Mouse (Mus musculus): ENCODE measurements around the gene Vav3. TPM values are rescaled to one million over a fixed set of nuclear protein-coding genes. Genes with fewer than 3 reads are reported as not detected.

Gene Vav3
- polyA plus RNA-seq, 1 experiment from 2014 or later, result 8.7 TPM

- 73% methylated on average over 1 of the region's 1 CpGs for WGBS
- Histone ChIP-seq H3K27ac (no peak overlapping the region), H3K9ac (no peak overlapping the region), H3K4me1 (0 out of 2 replicates have a peak, but pooled peaks cover 5% of the 10 kb centered on the region), H3K4me3 (no peak overlapping the region), H3K27me3 (no peaks in the 10 kb centered on the region), H3K4me2 (replicated peaks) (no peak overlapping the region), H3K36me3 (no peaks in the 10 kb centered on the region), H3K9me3 (no peaks in the 10 kb centered on the region)
- no peak for ATAC-seq (ENCODE audit: insufficient number of reproducible peaks, insufficient read depth, low FRiP score, low TSS enrichment)
Measured at GRCm38 (mm10) chr3:109454633-109455032, 114.2 kb downstream of the Vav3 start.

- Histone ChIP-seq H3K27me3 (no peaks in the 10 kb centered on the region), H3K4me3 (no peak overlapping the region), H3K27ac (no peak overlapping the region), H3K9me3 (no peaks in the 10 kb centered on the region), H3K4me1 (0 out of 2 replicates have a peak, but pooled peaks cover 3% of the 10 kb centered on the region), H3K9ac (no peak overlapping the region), H3K36me3 (no peaks in the 10 kb centered on the region), H3K4me2 (replicated peaks) (no peak overlapping the region)
- 81% methylated on average over 1 of the region's 1 CpGs for WGBS
- ATAC-seq (ENCODE audit: insufficient number of reproducible peaks, insufficient read depth, low FRiP score, low TSS enrichment), result no peak
Measured at GRCm38 (mm10) chr3:109456340-109456739, 115.9 kb downstream of the Vav3 start.

GRCm38 (mm10) chr3:109463684-109464083, 123.2 kb downstream of the Vav3 start:
- 76% methylated on average over 6 of the region's 6 CpGs for WGBS

GRCm38 (mm10) chr3:109464600-109464999, 124.1 kb downstream of the Vav3 start:
- Histone ChIP-seq H3K9ac (no peak overlapping the region), H3K27me3 (no peaks in the 10 kb centered on the region), H3K4me2 (replicated peaks) (no peak overlapping the region), H3K36me3 (no peaks in the 10 kb centered on the region), H3K9me3 (no peaks in the 10 kb centered on the region), H3K4me3 (no peak overlapping the region), H3K27ac (no peak overlapping the region), H3K4me1 (no peaks in the 10 kb centered on the region)
- 82% methylated on average over 8 of the region's 8 CpGs for WGBS
- ATAC-seq (ENCODE audit: insufficient number of reproducible peaks, insufficient read depth, low FRiP score, low TSS enrichment), result no peak

More at GRCm38 (mm10) chr3:109463684-109464083, 123.2 kb downstream of the Vav3 start:
- Histone ChIP-seq H3K36me3 (no peaks in the 10 kb centered on the region), H3K27ac (no peak overlapping the region), H3K27me3 (no peaks in the 10 kb centered on the region), H3K9me3 (no peaks in the 10 kb centered on the region), H3K4me2 (replicated peaks) (no peak overlapping the region), H3K4me3 (no peak overlapping the region), H3K4me1 (no peaks in the 10 kb centered on the region), H3K9ac (no peak overlapping the region)
- no peak for ATAC-seq (ENCODE audit: insufficient number of reproducible peaks, insufficient read depth, low FRiP score, low TSS enrichment)

- H3K4me2 ChIP-seq (replicated peaks), result no peak overlapping the region
- no peaks in the 10 kb centered on the region for H3K4me1 ChIP-seq
- no peak for ATAC-seq (ENCODE audit: insufficient number of reproducible peaks, insufficient read depth, low FRiP score, low TSS enrichment)
- no peaks in the 10 kb centered on the region for H3K36me3 ChIP-seq
- H3K27ac ChIP-seq, result no peak overlapping the region
- H3K4me3 ChIP-seq, result no peak overlapping the region
- H3K9ac ChIP-seq, result no peak overlapping the region
- no peaks in the 10 kb centered on the region for H3K9me3 ChIP-seq
- H3K27me3 ChIP-seq, result no peaks in the 10 kb centered on the region
Measured at GRCm38 (mm10) chr3:109466541-109466940, 126.1 kb downstream of the Vav3 start.

- no peaks in the 10 kb centered on the region for H3K4me1 ChIP-seq
- H3K9me3 ChIP-seq, result no peaks in the 10 kb centered on the region
- H3K4me2 ChIP-seq (replicated peaks), result no peak overlapping the region
- ATAC-seq (ENCODE audit: insufficient number of reproducible peaks, insufficient read depth, low FRiP score, low TSS enrichment), result no peak
- WGBS, result 63% methylated on average over 4 of the region's 4 CpGs
- H3K4me3 ChIP-seq, result no peak overlapping the region
- no peaks in the 10 kb centered on the region for H3K27me3 ChIP-seq
- no peak overlapping the region for H3K9ac ChIP-seq
- H3K36me3 ChIP-seq, result no peaks in the 10 kb centered on the region
- no peak overlapping the region for H3K27ac ChIP-seq
Measured at GRCm38 (mm10) chr3:109467288-109467687, 126.8 kb downstream of the Vav3 start.

- H3K27me3 ChIP-seq, result no peaks in the 10 kb centered on the region
- no peaks in the 10 kb centered on the region for H3K36me3 ChIP-seq
- no peaks in the 10 kb centered on the region for H3K4me1 ChIP-seq
- no peak overlapping the region for H3K9ac ChIP-seq
- no peaks in the 10 kb centered on the region for H3K9me3 ChIP-seq
- 80% methylated on average over 3 of the region's 3 CpGs for WGBS
- no peak overlapping the region for H3K4me3 ChIP-seq
- no peak for ATAC-seq (ENCODE audit: insufficient number of reproducible peaks, insufficient read depth, low FRiP score, low TSS enrichment)
- no peak overlapping the region for H3K4me2 ChIP-seq (replicated peaks)
- H3K27ac ChIP-seq, result no peak overlapping the region
Measured at GRCm38 (mm10) chr3:109469465-109469864, 129.0 kb downstream of the Vav3 start.

GRCm38 (mm10) chr3:109470651-109471255, 130.3 kb downstream of the Vav3 start:
- H3K36me3 ChIP-seq, result no peaks in the 10 kb centered on the region
- no peak for ATAC-seq (ENCODE audit: insufficient number of reproducible peaks, insufficient read depth, low FRiP score, low TSS enrichment)
- no peaks in the 10 kb centered on the region for H3K4me1 ChIP-seq
- 84% methylated on average over 1 of the region's 1 CpGs for WGBS
- H3K4me2 ChIP-seq (replicated peaks), result no peak overlapping the region
- H3K27ac ChIP-seq, result no peak overlapping the region
- H3K4me3 ChIP-seq, result no peak overlapping the region
- H3K9ac ChIP-seq, result no peak overlapping the region
- no peaks in the 10 kb centered on the region for H3K27me3 ChIP-seq
- H3K9me3 ChIP-seq, result no peaks in the 10 kb centered on the region

GRCm38 (mm10) chr3:109476521-109476920, 136.1 kb downstream of the Vav3 start:
- 72% methylated on average over 8 of the region's 8 CpGs for WGBS
- no peak for ATAC-seq (ENCODE audit: insufficient number of reproducible peaks, insufficient read depth, low FRiP score, low TSS enrichment)
- H3K27ac ChIP-seq, result no peak overlapping the region
- no peaks in the 10 kb centered on the region for H3K9me3 ChIP-seq
- H3K9ac ChIP-seq, result no peak overlapping the region
- H3K4me3 ChIP-seq, result no peak overlapping the region
- no peak overlapping the region for H3K4me2 ChIP-seq (replicated peaks)
- no peaks in the 10 kb centered on the region for H3K27me3 ChIP-seq
- H3K36me3 ChIP-seq, result no peaks in the 10 kb centered on the region
- no peaks in the 10 kb centered on the region for H3K4me1 ChIP-seq

GRCm38 (mm10) chr3:109478297-109478696, 137.8 kb downstream of the Vav3 start:
- Histone ChIP-seq H3K27ac (no peak overlapping the region), H3K27me3 (no peaks in the 10 kb centered on the region), H3K4me1 (no peaks in the 10 kb centered on the region), H3K9me3 (no peaks in the 10 kb centered on the region), H3K9ac (no peak overlapping the region), H3K36me3 (no peaks in the 10 kb centered on the region), H3K4me2 (replicated peaks) (no peak overlapping the region), H3K4me3 (no peak overlapping the region)
- WGBS, result 84% methylated on average over 4 of the region's 4 CpGs
- ATAC-seq (ENCODE audit: insufficient number of reproducible peaks, insufficient read depth, low FRiP score, low TSS enrichment), result no peak

- 71% methylated on average over 2 of the region's 2 CpGs for WGBS
- no peaks in the 10 kb centered on the region for H3K36me3 ChIP-seq
- no peak overlapping the region for H3K27ac ChIP-seq
- H3K9me3 ChIP-seq, result no peaks in the 10 kb centered on the region
- H3K4me1 ChIP-seq, result no peaks in the 10 kb centered on the region
- no peak for ATAC-seq (ENCODE audit: insufficient number of reproducible peaks, insufficient read depth, low FRiP score, low TSS enrichment)
- H3K27me3 ChIP-seq, result no peaks in the 10 kb centered on the region
- H3K4me3 ChIP-seq, result no peak overlapping the region
- H3K4me2 ChIP-seq (replicated peaks), result no peak overlapping the region
- no peak overlapping the region for H3K9ac ChIP-seq
Measured at GRCm38 (mm10) chr3:109480625-109481024, 140.2 kb downstream of the Vav3 start.

GRCm38 (mm10) chr3:109486786-109487185, 146.3 kb downstream of the Vav3 start:
- 63% methylated on average over 3 of the region's 3 CpGs for WGBS

More at GRCm38 (mm10) chr3:109486786-109487185, 146.3 kb downstream of the Vav3 start:
- no peak overlapping the region for H3K27ac ChIP-seq
- H3K36me3 ChIP-seq, result no peaks in the 10 kb centered on the region
- no peak overlapping the region for H3K4me3 ChIP-seq
- H3K27me3 ChIP-seq, result no peaks in the 10 kb centered on the region
- H3K9ac ChIP-seq, result no peak overlapping the region
- no peaks in the 10 kb centered on the region for H3K4me1 ChIP-seq
- H3K9me3 ChIP-seq, result no peaks in the 10 kb centered on the region
- H3K4me2 ChIP-seq (replicated peaks), result no peak overlapping the region
- ATAC-seq (ENCODE audit: insufficient number of reproducible peaks, insufficient read depth, low FRiP score, low TSS enrichment), result no peak

Data from embryonic facial prominence, embryonic 12.5 days (tissue).